Mouse (Mus musculus) cerebellum, adult (tissue): ENCODE measurements around the gene Stac2.
A peak's percentile ranks its signal among the peaks of the same experiment; 100 is the strongest.

ENCODE experiments used
- ATAC-seq: cut with Nextera tagmentation; 2 replicates; pipeline ENCODE4 v1.9.2; 2017; ENCODE audit warnings: mild to moderate bottlenecking, moderate library complexity, mixed read lengths; ENCODE audit not compliant: insufficient number of reproducible peaks, low FRiP score, low TSS enrichment

The Stac2 gene

DNA sequence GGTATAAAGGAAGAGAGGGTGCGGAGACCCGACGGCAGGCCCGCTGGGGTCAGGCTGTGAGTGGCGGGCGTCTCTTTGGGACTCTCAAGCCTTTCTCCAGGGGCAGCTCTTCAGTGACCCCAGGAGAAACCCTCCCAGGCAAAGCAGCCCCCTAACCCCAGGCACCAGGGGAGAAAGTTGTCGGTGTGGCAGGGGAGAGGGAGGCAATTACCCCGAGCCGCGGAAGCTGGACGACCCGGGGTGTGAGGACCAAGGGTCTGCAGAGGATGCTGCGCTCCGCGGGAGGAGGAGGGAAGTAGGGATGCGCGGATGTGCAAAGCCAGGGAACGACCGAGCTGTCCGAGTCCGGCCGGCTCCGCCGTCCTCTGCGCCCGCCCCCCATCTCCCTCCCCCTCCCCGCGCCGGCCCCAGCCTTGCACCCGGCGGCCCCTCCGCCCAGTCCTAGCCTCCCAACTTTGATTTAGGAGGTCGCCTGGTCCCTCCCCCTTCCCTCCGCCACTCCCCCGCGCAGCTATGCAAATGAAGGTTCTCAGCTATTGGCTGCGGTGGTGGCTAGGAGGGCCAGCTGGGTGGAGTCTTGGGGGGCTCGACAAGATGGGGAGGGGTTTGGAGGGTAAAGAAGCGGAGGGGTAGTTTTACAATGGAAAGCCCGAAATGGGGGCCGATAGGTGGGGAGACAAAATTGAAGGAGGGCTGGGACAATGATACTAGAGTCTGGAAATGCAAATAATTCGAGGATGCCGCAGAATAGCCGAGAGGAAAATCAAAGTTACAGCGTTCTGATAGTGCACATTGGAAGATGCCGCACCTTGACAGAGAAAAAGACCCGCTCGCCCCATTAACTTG, at the start of gene Stac2:
Gene Stac2, minus strand, starts transcription at position 474 of the 846 bp plus-strand sequence.
- ATAC-seq: peak; percentile 67; the same call in 1 of the 2 replicates

DNA sequence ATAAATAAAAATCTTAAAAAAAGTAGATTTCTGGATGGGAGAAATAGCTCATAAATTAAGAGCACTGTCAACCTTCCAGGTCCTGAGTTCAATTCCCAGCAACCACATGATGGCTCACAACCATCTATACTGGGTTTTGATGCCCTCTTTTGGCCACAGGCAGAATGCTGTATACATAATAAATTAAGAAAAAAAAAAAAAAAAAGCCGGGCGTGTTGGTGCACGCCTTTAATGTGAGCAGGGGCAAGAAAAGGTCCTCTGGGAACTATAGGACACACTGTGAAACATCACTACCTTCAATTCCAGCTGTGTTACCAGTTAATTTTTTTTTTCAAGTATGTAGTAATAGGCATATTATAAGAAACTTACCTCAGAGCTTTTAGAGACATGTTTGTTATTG, 48.1 kb upstream of the Stac2 start:
- ATAC-seq: no peak

DNA sequence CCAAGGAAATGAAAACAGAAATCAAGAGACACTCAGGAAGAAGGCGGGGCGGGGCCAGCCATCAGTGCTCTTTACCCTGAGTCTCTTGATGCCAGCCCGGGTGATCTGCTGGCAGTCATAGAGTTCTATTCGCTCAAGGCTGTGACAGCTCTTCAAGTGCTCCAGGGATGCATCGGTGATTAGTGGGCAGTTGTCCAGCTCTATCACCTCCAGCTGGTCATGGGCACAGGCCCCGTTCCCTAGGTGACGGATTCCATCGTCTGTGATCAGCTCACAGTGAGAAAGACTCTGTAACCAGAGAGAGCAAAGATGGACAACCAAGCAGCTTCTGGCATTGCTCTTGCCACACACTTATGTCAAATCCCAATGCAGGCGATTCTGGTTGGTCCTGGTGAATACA, 37.3 kb upstream of the Stac2 start:
- ATAC-seq: no peak

DNA sequence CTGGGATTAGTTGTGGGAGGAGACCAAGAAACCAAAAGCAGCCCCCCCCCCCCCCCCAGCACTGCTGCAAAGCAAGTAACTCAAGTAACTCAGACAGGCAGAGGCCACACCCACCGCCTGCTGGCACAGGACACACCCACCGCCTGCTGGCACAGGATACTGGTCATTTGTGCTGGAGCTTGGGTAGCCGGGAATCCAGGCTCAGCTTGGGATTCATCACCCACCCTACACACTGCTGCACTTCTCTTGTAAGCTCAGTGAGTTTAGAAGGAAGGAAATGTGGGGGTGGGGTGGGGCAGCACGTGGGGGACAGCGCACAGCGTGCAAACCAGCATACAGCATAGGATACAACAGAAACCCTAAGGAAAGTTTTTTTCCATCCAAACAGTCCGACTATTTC, 35.0 kb upstream of the Stac2 start:
- no peak for ATAC-seq

- no peak for ATAC-seq
These were observed 33.3 kb upstream of the Stac2 start for GRCm38 (mm10) chr11:98086574-98086973.

DNA sequence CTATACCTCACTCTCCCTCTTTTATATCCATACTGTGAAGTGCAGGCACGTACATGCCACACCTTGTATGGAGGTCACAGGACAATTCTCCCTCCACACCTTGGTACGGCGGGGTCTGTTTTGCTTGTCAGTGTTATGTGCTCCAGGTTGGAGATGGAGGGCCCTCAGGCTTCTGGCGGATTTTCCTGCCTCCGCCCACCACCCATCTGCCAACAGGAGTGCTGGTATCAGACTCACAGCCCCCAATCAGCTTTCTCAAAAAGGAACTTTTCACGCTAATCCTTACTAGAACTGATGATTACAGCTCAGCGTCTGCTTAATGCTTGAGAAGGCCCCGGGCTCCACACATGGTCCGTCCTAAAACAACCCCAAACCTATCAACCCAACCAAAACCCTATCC, 32.9 kb upstream of the Stac2 start:
- no peak for ATAC-seq

- no peak; the same call in 1 of the 2 replicates for ATAC-seq
These were observed 29.5 kb upstream of the Stac2 start for GRCm38 (mm10) chr11:98082745-98083144.

DNA sequence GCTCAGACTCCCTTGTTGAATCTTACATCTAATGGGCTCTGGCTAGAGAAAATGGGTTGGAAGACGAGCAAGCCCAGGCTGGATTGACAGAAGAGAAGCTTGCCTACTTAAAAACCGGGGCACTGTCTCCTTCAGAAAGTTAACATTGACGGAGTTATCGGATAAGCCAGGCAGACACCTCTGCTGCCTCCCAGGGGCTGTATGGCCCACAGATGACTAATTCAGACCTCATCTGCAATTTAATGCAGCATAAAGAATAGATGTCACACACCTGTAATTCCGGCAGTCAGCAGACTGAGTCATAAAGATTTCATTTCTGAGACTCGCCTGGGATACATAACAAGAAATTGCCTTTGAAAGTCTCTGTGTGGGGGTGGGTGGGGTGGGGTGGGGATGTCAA, 27.2 kb upstream of the Stac2 start:
- ATAC-seq: no peak

DNA sequence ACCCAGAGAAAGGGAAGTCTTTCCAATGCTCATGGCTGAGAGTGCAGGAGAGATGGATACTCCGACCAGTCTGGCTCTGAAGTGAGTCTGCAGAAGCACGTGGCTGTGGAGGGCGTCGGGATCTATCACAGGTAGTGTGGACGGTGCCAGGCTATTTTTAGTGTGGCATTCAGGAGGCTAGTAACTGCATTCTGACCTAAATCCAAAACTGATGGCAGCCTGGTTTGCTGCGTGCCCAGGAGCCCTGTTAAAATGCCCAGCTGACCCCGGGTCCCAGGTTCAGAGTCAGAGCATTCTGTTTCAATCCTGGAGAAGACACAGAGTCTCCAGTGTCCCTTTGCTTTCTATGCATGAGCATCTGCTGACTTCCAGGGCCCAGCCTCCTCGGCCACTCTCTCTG, 23.8 kb upstream of the Stac2 start:
- ATAC-seq: no peak

DNA sequence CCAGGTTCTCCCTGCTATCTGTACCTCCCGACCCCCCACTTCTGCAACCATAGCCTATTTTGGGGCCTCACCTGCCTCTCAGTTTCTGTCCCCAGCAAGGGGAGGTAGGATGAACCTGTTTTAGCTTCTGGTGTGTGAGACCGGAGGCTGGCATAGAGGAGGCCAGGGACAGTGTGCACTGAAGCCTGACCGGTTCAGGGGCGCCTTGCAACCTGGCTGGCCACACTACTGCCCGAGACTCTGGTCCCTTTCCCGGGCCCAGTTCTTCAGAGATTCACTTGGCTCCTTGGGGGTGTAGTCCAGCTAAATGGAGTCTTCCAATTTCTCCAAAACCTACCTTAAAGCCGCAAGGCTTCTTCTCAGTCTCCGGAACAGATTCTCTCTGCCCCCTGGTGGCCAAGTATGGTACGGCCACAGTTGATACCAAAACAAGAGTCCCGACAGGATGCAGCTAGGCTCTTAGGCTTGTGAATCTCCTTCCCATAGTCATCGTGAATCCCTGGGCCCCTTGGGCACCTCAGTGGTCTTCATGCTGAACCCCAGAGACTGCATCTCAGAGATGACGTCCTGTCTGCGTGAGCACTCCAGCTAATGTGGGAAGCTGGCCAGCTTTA, 22.0 kb upstream of the Stac2 start:
- ATAC-seq: peak; percentile 66; the same call in 1 of the 2 replicates

DNA sequence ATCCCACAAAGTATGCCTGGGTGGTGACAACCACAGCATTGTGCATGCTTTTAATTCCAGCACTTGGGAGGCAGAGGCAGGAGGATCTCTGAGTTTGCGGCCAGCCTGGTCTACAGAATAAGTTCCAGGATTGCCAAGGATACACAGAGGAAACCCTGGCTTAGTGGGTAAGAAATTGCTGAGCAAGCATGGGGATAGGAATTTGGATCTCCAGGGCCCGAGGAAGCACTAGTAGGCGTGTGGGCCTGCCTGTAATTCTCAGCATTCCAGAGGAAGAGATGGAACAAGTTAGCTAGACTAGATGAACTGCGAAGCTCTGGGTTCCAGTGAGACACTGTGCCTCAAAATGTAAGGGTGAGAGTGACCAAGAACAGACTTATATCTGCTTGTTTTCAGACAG, 20.2 kb upstream of the Stac2 start:
- no peak for ATAC-seq

DNA sequence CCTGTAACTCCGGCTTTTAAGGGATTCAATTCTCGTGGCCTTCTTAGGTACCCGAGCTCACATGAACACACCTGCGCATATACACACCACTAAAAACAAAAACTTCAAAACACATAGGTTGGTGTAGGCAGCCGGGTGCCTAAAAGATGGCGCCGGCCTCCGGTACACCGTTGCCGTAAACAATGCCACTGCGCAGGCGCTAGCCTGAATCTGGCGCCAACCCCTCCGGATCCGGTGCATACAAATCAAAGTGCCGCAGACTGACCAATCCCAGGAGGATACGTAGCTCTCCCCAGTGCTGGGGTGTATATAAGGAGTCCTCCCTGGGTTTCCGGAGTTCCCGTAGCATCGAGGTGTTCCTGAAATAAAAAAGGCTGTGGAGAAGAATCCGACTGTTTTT, 14.0 kb upstream of the Stac2 start:
- no peak for ATAC-seq

DNA sequence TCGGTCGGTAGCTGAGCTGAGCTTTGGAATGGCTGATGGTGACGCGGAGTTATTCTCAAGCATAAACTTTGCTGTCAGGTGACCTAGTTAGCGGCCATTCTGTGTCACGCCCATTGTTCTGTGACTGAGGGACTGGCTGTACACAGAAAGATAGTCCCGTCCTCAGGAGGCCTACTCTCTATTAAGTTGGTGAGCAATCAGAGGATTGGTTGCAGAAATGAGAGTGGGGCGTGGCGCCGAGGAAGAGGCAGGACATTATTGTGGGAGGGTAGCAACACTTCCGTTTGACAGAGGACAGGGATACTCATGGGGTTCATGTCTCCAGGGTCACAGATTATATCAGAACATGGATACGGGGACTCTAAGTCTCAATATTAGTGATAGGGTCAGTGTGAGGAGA, 12.9 kb upstream of the Stac2 start:
- no peak for ATAC-seq

DNA sequence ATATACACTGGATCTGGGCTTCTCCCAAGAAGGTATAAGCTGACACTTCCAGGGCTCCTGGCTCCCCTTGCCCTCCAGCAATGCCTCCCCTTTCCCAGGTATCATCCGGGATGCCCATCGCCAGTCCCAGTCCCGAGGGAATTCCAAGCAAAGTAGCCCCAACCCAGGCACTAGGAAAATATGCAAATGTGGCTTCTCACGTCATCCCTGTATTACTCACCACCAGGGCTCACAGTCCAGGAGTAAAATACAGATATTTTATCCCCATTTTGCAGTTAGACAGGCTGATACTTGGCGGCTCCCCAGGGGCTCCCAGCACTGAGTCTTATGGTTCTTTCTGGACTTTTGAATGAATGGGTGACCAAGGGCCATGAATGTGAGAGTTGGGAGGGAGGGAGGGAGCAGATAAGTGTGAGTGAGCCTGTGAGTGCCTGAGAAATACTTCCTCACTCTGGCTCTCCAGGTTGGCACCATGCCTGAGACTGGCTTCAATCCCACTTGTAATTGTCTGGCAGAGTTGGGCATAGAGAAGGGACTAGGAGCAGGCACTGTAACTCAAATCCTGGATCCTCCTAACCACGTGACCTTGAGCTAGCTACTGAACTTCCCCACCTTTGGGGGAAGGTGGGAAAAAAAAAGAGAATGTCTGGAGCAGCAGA, 8.8 kb upstream of the Stac2 start:
- no peak for ATAC-seq

- ATAC-seq: no peak
These were observed 8.2 kb upstream of the Stac2 start for GRCm38 (mm10) chr11:98061441-98061840.

DNA sequence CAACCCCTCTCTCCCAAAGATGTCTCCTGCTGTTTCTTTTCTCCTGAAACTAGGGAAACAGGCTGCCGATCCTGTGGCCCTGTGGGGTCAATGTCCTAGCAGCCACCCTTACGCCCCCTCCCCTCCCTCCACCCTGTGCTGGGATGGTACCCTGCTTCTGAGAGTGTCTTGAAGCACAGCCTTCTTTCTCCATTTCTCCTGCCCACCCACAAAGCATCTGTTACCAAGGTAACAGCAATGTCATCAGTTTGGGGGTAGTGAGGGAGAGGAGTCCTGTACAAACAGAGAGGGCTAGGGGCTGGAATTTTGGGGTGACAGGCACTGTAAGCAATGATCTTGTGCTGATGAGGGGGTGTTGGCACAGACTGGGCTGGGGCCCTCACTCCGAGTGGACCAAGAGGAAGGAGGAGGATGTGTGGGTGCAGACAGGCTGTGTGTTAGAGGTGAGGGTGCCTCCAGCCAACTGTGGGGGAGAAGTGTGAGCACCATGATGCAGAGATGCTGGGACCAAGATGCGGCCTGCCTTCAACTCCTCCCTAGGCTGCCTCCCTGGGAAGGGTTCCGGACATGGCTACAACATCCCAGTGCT, 6.9 kb upstream of the Stac2 start:
- no peak for ATAC-seq

DNA sequence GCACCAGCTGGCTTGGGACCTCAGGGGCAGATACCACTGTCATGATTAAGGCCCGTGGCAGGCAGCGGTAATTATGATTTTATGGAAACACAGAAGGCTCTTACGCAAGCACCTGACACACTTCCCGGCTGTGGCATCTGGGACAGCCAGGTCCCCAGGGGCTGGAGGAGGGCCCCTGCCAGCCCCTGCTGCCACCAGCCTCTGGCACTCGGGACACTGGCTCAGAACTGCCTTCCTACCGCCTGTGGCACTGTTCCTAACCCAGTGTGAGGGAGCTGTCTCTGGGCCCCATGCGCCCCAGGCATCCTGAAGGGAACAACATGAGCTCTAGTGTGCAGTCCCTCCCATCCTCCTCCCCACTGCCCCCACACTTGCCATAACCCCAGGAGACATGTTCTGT, 6.4 kb upstream of the Stac2 start:
- ATAC-seq: peak; percentile 49; the same call in 1 of the 2 replicates

DNA sequence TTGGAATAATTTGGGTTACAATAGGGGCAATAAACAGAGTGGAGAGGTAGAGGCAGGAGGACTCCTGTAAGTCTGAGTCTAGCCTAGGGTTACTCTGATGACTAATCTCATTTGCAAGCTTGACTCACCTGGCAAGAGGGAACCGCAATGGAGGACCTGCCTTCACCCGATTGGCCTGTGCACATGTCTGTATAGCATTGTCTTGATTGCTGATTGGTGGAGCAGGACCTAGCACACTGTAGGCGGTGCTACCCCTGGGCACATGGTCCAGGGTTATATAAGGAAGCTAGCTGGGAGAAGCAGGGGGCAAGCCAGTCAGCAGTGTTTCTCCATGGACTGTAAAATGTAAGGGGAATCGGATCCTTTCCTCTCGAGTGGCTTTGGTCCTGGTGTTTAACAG, 4.7 kb upstream of the Stac2 start:
- no peak; the same call in 1 of the 2 replicates for ATAC-seq

GRCm38 (mm10) chr11:98057466-98057865, 4.2 kb upstream of the Stac2 start:
- ATAC-seq: no peak

DNA sequence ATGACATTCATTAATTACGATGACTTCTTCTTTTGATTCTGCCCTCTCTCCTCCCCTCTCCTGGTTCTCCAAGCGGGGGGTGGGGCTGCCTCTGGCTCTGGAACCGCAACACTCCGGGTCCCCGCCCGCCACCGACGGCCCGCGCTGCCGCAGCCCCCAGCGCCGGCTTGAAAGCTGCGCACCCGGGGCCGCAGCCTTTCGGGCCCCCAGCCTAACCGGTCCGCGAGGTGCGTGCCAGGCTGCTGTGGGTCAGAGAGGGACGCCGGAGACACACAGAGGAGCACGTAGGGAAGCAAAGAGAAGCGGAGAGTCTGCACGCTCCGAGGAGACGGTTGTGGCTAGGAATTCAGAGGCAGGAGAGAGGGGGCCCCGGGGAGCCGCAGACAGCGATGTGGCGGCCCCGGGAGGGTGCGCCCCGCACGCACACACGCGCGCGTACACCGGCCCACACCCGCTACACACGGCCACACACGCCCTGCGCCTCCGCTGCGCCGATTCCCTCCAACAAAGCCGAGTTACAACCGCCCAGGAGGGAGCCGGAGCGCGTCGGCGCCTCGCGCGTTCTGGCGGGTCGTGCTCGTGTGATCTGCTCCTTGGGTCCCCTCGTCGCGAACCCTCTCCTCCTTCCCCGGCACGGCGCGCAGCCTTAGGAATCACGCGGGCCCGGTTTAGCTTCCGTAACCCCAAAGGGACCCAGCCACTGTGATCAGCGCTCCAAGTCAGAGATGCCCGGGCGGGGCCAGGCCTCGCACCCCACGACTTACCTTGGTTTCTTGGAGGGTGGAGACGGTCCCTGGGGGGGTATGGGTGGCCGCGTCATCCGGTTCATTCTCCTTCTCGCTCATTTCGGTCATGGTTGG, 903 bp downstream of the Stac2 start:
- ATAC-seq: no peak
